Mouse (Mus musculus) left cerebral cortex, postnatal 10 days (tissue): ENCODE data around the gene Timm8a1. TPM values are rescaled to one million over a fixed set of nuclear protein-coding genes. Genes with fewer than 3 reads are reported as not detected.
"Not testable (repeated sequence)": the region's sequence is repeated elsewhere in the genome, so short reads cannot be mapped to it uniquely, and the experiment has no call there.

Experiments
- DNase-seq, 2 experiments: peaks; one replicate each; pipeline ENCODE4 v3.0.0; 2021 to 2022; ENCODE audit warnings: low spot score in 2 of 2, mixed read lengths in 1 of 2; ENCODE audit errors: extremely low spot score in 1 of 2
- intact Hi-C: fragments of 180-260 bp; cut with DNase I; formaldehyde crosslinking; loops from one replicate; pipeline ENCODE4 v1.15.1; 2025
- total RNA-seq, 2 experiments: library from RNA; stranded (reverse); gene quantifications; 2 replicates each; pipeline ENCODE4 v1.2.3; 2021

The Timm8a1 gene
- total RNA-seq, 2 experiments from 2014 or later, result 20.2 to 26.5 TPM

DNA sequence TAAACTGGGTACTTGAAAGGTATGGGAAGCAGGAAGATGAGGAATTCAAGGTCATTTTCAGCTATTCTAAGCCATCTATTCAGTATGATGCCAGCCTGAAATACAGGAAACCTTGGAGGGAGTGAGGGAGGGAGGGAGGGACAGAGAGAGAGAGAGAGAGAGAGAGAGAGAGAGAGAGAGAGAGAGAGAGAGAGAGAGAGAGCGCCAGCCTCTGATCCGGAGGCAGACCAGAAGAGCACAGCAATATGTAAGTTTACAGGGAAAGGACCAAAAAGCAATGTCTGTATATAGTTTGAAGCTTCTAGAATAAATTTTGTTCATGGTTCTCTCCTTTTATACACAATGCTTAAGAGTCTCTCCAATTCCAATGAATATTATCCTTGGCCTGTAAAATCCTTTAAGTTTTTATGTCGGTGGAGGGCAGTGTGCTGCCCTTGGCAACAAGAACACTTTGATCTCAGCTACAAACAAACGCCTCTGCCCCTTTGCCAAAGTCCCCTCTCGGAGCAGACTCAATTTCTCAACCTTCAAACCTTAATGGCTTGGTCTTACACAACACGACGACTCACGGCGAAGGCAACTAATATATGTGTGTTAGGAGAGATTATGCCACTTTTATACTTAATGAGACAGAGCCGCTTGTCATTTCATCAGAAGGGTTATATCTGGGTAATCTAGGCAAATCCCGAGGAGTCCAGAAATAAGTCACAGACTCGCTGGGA is 1.1 kb downstream of the Timm8a1 start:
- no peak for DNase-seq
- intact Hi-C loops, result no loop called here

DNA sequence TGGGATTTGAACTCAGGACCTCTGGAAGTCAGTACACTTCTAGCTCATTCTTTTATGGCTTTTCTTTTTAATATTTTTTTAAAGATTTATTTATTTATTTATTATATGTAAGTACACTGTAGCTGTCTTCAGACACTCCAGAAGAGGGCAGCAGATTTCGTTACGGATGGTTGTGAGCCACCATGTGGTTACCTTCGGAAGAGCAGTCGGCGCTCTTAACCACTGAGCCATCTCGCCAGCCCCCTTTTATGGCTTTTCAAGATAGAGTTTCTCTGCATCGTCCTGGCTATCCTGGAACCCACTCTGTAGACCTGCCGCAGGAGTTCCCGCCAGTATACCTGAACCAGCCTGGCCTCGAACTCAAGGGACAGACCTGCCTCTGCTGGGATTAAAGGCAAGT is 1.9 kb downstream of the Timm8a1 start:
- DNase-seq, intact Hi-C loops: not testable (repeated sequence)

DNA sequence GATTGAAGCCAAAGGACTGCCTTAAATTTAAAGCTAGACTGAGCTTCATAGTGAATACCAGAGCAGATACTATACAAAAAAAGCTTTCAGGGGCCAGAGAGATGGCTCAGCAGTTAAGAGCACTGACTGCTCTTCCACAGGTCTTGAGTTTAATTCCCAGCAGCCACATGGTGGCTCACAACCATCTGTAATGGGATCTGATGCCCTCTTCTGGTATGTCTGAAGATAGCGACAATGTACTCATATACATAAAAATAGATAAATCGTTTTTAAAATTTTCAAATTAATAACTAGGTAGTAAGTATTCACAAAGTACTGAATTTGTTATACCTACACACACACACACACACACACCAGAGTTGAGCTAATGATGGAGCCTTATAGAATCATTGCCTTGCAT is 8.3 kb downstream of the Timm8a1 start:
- DNase-seq, result no peak
- intact Hi-C loops, result no loop called here

DNA sequence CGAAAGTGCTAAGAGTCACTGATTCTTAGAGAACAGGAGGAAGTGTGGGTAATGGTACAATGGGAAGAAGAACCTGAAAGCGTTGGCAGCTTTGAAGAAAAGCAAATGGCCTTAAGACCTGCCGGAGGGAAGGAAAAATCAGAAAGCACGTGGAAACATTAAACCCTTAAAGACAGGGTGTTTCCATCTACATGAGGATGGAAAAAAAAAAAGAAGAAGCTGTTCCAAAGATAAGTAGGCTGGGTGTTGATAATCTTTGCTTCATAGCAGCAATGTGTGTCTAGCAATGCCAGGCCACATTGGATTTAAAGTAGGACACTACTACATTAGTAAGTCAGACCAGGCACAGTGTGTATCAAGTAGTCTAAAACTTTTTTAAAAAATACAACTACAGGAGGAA is 16.4 kb downstream of the Timm8a1 start:
- intact Hi-C loops, result no loop called here
- no peak for DNase-seq

DNA sequence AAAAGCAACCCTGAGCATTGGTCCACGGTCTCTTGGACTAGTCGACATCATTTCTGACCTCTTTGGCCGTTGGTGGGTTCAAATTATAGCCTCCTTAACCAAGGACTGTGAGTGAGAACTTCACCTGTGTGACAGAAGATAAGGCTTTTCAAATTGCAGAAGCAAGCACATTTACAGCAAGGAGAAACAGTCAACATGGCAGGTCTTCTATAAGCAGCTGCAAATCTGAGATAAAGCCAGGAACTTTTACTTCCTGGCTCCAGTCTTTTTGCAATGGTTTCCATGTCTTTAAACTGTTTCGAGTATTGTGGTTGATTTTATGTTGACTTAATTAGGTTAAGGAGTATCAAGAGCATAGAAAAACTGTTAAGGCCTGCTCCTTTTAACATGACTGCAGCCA is 17.9 kb downstream of the Timm8a1 start:
- intact Hi-C loops, result no loop called here
- DNase-seq, result no peak

DNA sequence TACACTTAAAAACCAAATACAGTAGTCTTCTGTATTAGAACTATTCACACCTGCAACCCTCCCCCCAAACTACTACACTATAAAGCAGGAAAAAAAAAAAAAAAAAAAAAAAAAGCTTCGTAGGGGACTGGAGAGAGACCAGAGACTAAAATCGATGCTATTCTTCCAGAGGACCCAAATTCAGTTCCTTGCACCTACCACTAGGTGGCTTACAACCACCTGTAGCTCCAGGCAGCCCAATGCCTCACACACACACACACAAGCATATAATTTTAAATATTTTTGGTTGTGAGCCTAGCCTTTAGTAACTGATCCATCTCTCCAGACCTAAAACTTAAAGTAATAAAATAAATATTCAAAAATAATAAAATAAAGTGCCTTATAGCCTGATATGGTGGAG is 32.2 kb downstream of the Timm8a1 start:
- DNase-seq, result no peak
- intact Hi-C loops, result no loop called here

DNA sequence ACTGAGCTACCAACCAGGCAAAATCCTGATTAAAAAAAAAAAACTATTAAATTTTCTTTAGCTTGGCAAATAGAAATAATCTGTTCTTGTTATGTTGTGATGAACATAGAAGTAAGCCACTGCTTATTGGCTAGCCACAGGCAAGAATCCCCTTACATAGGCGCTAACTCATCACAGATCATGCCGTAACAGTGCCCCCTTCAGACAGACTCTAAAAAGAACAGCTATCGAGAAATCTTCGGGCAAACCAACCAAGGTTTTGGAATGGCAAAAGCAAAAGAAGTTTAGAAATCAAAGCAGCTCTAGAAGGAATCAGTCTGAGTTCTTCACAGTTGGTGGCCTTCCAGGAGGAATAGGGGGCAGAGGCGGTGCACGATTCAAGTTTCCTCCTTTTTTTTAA is 33.7 kb downstream of the Timm8a1 start:
- intact Hi-C loops, result no loop called here
- no peak for DNase-seq

DNA sequence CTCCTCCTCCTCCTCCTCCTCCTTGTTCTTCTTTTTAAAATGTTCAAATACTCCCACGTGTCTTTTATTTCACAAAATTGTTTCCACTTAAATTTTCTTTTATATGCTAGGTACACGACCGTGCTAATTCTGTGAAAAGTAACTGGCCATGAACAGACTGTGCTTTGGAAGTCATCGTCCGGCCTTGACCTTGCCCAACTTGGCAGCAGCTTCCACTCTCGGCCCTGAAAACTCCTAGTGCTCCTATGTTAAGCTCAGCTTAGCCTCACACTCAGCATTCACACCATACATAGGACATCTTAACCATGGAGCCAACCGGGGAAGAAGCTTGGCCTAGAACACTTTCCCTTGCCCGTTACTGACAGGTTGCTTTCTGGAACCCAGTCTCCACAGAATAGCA is 41.0 kb downstream of the Timm8a1 start:
- intact Hi-C loops, result no loop called here
- no peak for DNase-seq

Other genes with a start within 250 kb of the Timm8a1 start
- 100 to 1,000 TPM in 1 of 2 experiments, 10 to 100 TPM in 1; 94.8 to 104 TPM for gene Tmem35a, start 246.6 kb downstream of the Timm8a1 start, total RNA-seq
- gene Cenpi, start 233.8 kb downstream of the Timm8a1 start, total RNA-seq, result 1 to 10 TPM in 1 of 2 experiments, under 1 TPM in 1; 0.92 to 1.2 TPM
- gene Drp2, start 137.3 kb downstream of the Timm8a1 start, total RNA-seq, result 10 to 100 TPM; 53.9 to 55.4 TPM
- gene Taf7l, start 65.4 kb downstream of the Timm8a1 start, total RNA-seq, result not detected
- 1 to 10 TPM in 1 of 2 experiments, under 1 TPM in 1; 0.93 to 1.6 TPM for gene Btk, start 41.7 kb upstream of the Timm8a1 start, total RNA-seq
- 100 to 1,000 TPM; 157 to 158 TPM for gene Rpl36a, start 43.8 kb upstream of the Timm8a1 start, total RNA-seq
- 1 to 10 TPM; 8.8 to 9.2 TPM for gene Gla, start 59.3 kb upstream of the Timm8a1 start, total RNA-seq
- 100 to 1,000 TPM; 132 to 133 TPM for gene Hnrnph2, start 59.3 kb upstream of the Timm8a1 start, total RNA-seq
- gene Armcx4, start 144.7 kb upstream of the Timm8a1 start, total RNA-seq, result 10 to 100 TPM; 51.3 to 51.5 TPM
- 10 to 100 TPM; 58.2 to 72.7 TPM for gene Armcx1, start 176.1 kb upstream of the Timm8a1 start, total RNA-seq
- 1 to 10 TPM; 7.0 to 8.9 TPM for gene Armcx6, start 209.6 kb upstream of the Timm8a1 start, total RNA-seq
- 10 to 100 TPM; 82.9 to 91.2 TPM for gene Armcx3, start 214.7 kb upstream of the Timm8a1 start, total RNA-seq